Mouse (Mus musculus): ENCODE measurements at regions not wholly inside any gene's neighbourhood (a gene's known extent, or its start where the extent isn't known, plus 50 kb on each side); places are given as distances from the start of the nearest gene placed in this dataset.

- H3K4me1 ChIP-seq (ENCODE audit: control insufficient read depth, insufficient read depth, low read length) = peaks cover 2% of the 10 kb centered on the region; the same call in 1 of the 2 replicates
- no peak for TF ChIP-seq POLR2A (IDR thresholded peaks at IDR 0.05; ENCODE audit: borderline replicate concordance, control insufficient read depth, low read depth, low read length)
- TF ChIP-seq CTCF (IDR thresholded peaks at IDR 0.05; ENCODE audit: control insufficient read depth, insufficient read depth, low read length) = no peak
- H3K4me3 ChIP-seq (replicated peaks; ENCODE audit: control insufficient read depth, low read depth, low read length) = peak overlapping the region; percentile 30
- H3K27ac ChIP-seq (ENCODE audit: control insufficient read depth, insufficient read depth, low read depth, low read length, poor library complexity) = peak overlapping the region; percentile 62; the same call in 1 of the 2 replicates
- 30% methylated on average over 12 of the region's 12 CpGs for WGBS
Observed at GRCm38 (mm10) chr15:88490316-88491090, 109.6 kb upstream of the Zdhhc25 start.

- H3K27ac ChIP-seq (ENCODE audit: control insufficient read depth, insufficient read depth, low read depth, low read length, poor library complexity) = no peak overlapping the region
- TF ChIP-seq CTCF (IDR thresholded peaks at IDR 0.05; ENCODE audit: control insufficient read depth, insufficient read depth, low read length) (no peak), POLR2A (IDR thresholded peaks at IDR 0.05; ENCODE audit: borderline replicate concordance, control insufficient read depth, low read depth, low read length) (no peak)
- H3K4me3 ChIP-seq (replicated peaks; ENCODE audit: control insufficient read depth, low read depth, low read length) = no peak overlapping the region
- WGBS = 70% methylated on average over 5 of the region's 5 CpGs
- H3K4me1 ChIP-seq (ENCODE audit: control insufficient read depth, insufficient read depth, low read length) = peaks cover 2% of the 10 kb centered on the region; the same call in 1 of the 2 replicates
Observed at GRCm38 (mm10) chr15:88491091-88491366, 109.1 kb upstream of the Zdhhc25 start.

GRCm38 (mm10) chr15:88497957-88498356 is 102.1 kb upstream of the Zdhhc25 start:
- 86% methylated on average over 7 of the region's 7 CpGs for WGBS
- H3K4me1 ChIP-seq (ENCODE audit: control insufficient read depth, insufficient read depth, low read length) = no peaks in the 10 kb centered on the region
- no peak overlapping the region for H3K27ac ChIP-seq (ENCODE audit: control insufficient read depth, insufficient read depth, low read depth, low read length, poor library complexity)
- no peak overlapping the region for H3K4me3 ChIP-seq (replicated peaks; ENCODE audit: control insufficient read depth, low read depth, low read length)
- no peak for TF ChIP-seq CTCF (IDR thresholded peaks at IDR 0.05; ENCODE audit: control insufficient read depth, insufficient read depth, low read length)
- TF ChIP-seq POLR2A (IDR thresholded peaks at IDR 0.05; ENCODE audit: borderline replicate concordance, control insufficient read depth, low read depth, low read length) = no peak

DNA sequence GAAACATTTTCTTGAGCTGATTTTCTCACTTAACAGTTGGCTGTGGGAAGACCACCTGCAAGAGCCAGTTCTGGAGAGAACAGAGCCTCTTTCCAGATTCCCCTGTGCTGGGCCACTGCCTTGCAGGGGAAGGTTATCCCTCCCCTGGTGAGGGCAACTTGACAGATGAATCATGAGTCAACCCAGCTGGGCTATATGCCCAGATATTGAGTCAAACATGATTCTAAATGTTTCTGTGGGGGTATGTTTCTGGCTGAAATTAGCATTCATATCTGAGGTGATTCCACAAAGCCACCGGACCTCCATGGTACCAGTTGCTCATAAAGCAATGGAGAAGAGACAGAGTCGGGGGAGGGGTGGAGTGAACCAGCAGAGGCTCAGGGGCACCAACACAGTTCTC is 97.8 kb upstream of the Zdhhc25 start:
- Histone ChIP-seq H3K27ac (ENCODE audit: control insufficient read depth, insufficient read depth, low read depth, low read length, poor library complexity) (no peak overlapping the region), H3K4me1 (ENCODE audit: control insufficient read depth, insufficient read depth, low read length) (no peaks in the 10 kb centered on the region), H3K4me3 (replicated peaks; ENCODE audit: control insufficient read depth, low read depth, low read length) (no peak overlapping the region)
- WGBS = 75% methylated on average over 2 of the region's 2 CpGs
- TF ChIP-seq CTCF (IDR thresholded peaks at IDR 0.05; ENCODE audit: control insufficient read depth, insufficient read depth, low read length) (no peak), POLR2A (IDR thresholded peaks at IDR 0.05; ENCODE audit: borderline replicate concordance, control insufficient read depth, low read depth, low read length) (no peak)

- TF ChIP-seq POLR2A (IDR thresholded peaks at IDR 0.05; ENCODE audit: borderline replicate concordance, control insufficient read depth, low read depth, low read length) = no peak
- TF ChIP-seq CTCF (IDR thresholded peaks at IDR 0.05; ENCODE audit: control insufficient read depth, insufficient read depth, low read length) = no peak
- WGBS = 78% methylated on average over 7 of the region's 7 CpGs
- Histone ChIP-seq H3K4me1 (ENCODE audit: control insufficient read depth, insufficient read depth, low read length) (no peaks in the 10 kb centered on the region), H3K27ac (ENCODE audit: control insufficient read depth, insufficient read depth, low read depth, low read length, poor library complexity) (no peak overlapping the region), H3K4me3 (replicated peaks; ENCODE audit: control insufficient read depth, low read depth, low read length) (no peak overlapping the region)
Observed at GRCm38 (mm10) chr15:88503896-88504295, 96.2 kb upstream of the Zdhhc25 start.

DNA sequence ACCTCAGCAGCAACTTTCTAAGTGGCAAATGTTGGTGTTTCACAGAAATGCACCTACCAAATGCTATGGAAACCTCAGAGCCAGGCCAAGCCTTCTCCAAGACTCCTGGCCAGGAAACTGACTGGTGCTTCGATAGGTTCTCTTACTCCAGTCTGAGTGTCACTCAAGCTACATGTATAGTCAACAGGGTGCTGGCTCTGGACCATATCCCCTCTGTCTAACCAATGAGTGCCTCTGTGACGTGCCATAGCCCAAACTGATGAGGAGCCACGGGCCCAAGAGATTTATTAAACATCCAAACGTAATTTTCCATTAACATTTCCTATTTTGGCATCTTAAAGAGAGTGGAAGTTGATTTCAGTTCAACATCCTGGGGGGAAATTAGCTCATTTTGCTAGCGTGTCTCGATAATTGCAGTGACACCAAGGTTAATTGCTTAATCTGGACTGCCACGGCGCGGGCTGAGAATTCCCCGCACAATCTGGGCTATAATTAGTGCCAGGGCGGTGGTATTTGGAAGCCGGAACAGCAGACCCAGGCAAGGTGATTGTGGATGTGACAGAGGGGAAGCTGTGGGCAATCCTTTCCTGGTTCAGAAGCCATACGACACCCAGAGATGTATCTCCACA is 94.5 kb upstream of the Zdhhc25 start:
- TF ChIP-seq POLR2A (IDR thresholded peaks at IDR 0.05; ENCODE audit: borderline replicate concordance, control insufficient read depth, low read depth, low read length) (no peak), CTCF (IDR thresholded peaks at IDR 0.05; ENCODE audit: control insufficient read depth, insufficient read depth, low read length) (no peak)
- Histone ChIP-seq H3K4me1 (ENCODE audit: control insufficient read depth, insufficient read depth, low read length) (no peaks in the 10 kb centered on the region), H3K27ac (ENCODE audit: control insufficient read depth, insufficient read depth, low read depth, low read length, poor library complexity) (no peak overlapping the region), H3K4me3 (replicated peaks; ENCODE audit: control insufficient read depth, low read depth, low read length) (no peak overlapping the region)
- WGBS = 78% methylated on average over 13 of the region's 13 CpGs

GRCm38 (mm10) chr15:88507886-88508285 is 92.2 kb upstream of the Zdhhc25 start:
- H3K4me1 ChIP-seq (ENCODE audit: control insufficient read depth, insufficient read depth, low read length) = no peaks in the 10 kb centered on the region
- H3K27ac ChIP-seq (ENCODE audit: control insufficient read depth, insufficient read depth, low read depth, low read length, poor library complexity) = no peak overlapping the region
- H3K4me3 ChIP-seq (replicated peaks; ENCODE audit: control insufficient read depth, low read depth, low read length) = no peak overlapping the region
- 58% methylated on average over 2 of the region's 2 CpGs for WGBS
- TF ChIP-seq CTCF (IDR thresholded peaks at IDR 0.05; ENCODE audit: control insufficient read depth, insufficient read depth, low read length) = no peak
- TF ChIP-seq POLR2A (IDR thresholded peaks at IDR 0.05; ENCODE audit: borderline replicate concordance, control insufficient read depth, low read depth, low read length) = no peak

- Histone ChIP-seq H3K4me1 (ENCODE audit: control insufficient read depth, insufficient read depth, low read length) (no peaks in the 10 kb centered on the region), H3K27ac (ENCODE audit: control insufficient read depth, insufficient read depth, low read depth, low read length, poor library complexity) (no peak overlapping the region), H3K4me3 (replicated peaks; ENCODE audit: control insufficient read depth, low read depth, low read length) (no peak overlapping the region)
- WGBS = 51% methylated on average over 6 of the region's 6 CpGs
- no peak for TF ChIP-seq CTCF (IDR thresholded peaks at IDR 0.05; ENCODE audit: control insufficient read depth, insufficient read depth, low read length)
Observed at GRCm38 (mm10) chr15:88508971-88509370, 91.1 kb upstream of the Zdhhc25 start.

Measured in bone marrow, adult 2 months (tissue).